Mouse (Mus musculus) c-Kit-positive CD71-positive TER-119-negative erythroid progenitor cells, embryonic 14.5 days (primary cell): ENCODE measurements at regions not wholly inside any gene's neighbourhood (a gene's known extent, or its start where the extent isn't known, plus 50 kb on each side); places are given as distances from the start of the nearest gene placed in this dataset.

Source experiments
- DNase-seq: peaks from one replicate; pipeline ENCODE4 v3.0.0-alpha.2; 2013; ENCODE audit warnings: low read depth

GRCm38 (mm10) chr15:74461935-74462334 is 174.2 kb downstream of the Mroh4 start:
- DNase-seq: no peak

GRCm38 (mm10) chr15:74459345-74459975 is 176.7 kb downstream of the Mroh4 start:
- no peak for DNase-seq

GRCm38 (mm10) chr15:74458940-74459339 is 177.2 kb downstream of the Mroh4 start:
- no peak for DNase-seq

- no peak for DNase-seq
Measured at GRCm38 (mm10) chr15:74457965-74458364, 178.2 kb downstream of the Mroh4 start.

GRCm38 (mm10) chr15:74456675-74457040 is 179.5 kb downstream of the Mroh4 start:
- DNase-seq: no peak

GRCm38 (mm10) chr15:74455921-74456674 is 180.1 kb downstream of the Mroh4 start:
- DNase-seq: no peak

GRCm38 (mm10) chr15:74454543-74454942 is 181.6 kb downstream of the Mroh4 start:
- no peak for DNase-seq

GRCm38 (mm10) chr15:74453810-74454209 is 182.3 kb downstream of the Mroh4 start:
- DNase-seq: no peak

GRCm38 (mm10) chr15:74452426-74452825 is 183.7 kb downstream of the Mroh4 start:
- DNase-seq: no peak

GRCm38 (mm10) chr15:74441889-74442288 is 194.3 kb downstream of the Mroh4 start:
- no peak for DNase-seq

GRCm38 (mm10) chr15:74426989-74427388 is 209.2 kb downstream of the Mroh4 start:
- DNase-seq: no peak

- no peak for DNase-seq
Measured at GRCm38 (mm10) chr15:74423001-74423400, 213.2 kb downstream of the Mroh4 start.

GRCm38 (mm10) chr15:74420550-74420949 is 215.6 kb downstream of the Mroh4 start:
- DNase-seq: no peak

GRCm38 (mm10) chr15:74418635-74419034 is 217.5 kb downstream of the Mroh4 start:
- DNase-seq: no peak

- no peak for DNase-seq
Measured at GRCm38 (mm10) chr15:74413217-74413616, 222.9 kb downstream of the Mroh4 start.

- no peak for DNase-seq
Measured at GRCm38 (mm10) chr15:74412261-74412660, 223.9 kb downstream of the Mroh4 start.

- peak; percentile 3 for DNase-seq
Measured at GRCm38 (mm10) chr15:74411097-74411496, 225.1 kb downstream of the Mroh4 start.

- DNase-seq: no peak
Measured at GRCm38 (mm10) chr15:74404866-74405265, 231.3 kb downstream of the Mroh4 start.

GRCm38 (mm10) chr15:74401275-74401674 is 234.9 kb downstream of the Mroh4 start:
- DNase-seq: no peak

GRCm38 (mm10) chr15:74396029-74396428 is 240.1 kb downstream of the Mroh4 start:
- DNase-seq: no peak

GRCm38 (mm10) chr15:74387533-74387932 is 248.6 kb downstream of the Mroh4 start:
- DNase-seq: no peak

- DNase-seq: no peak
Measured at GRCm38 (mm10) chr15:74382556-74382955, 253.6 kb downstream of the Mroh4 start.

GRCm38 (mm10) chr15:74379366-74379765 is 256.8 kb downstream of the Mroh4 start:
- DNase-seq: no peak

- DNase-seq: no peak
Measured at GRCm38 (mm10) chr15:74369461-74369860, 266.7 kb downstream of the Mroh4 start.
